Mouse (Mus musculus) heart, embryonic 15.5 days (tissue): Measurements from ENCODE around the gene Dync2li1. TPM values are rescaled to one million over a fixed set of nuclear protein-coding genes. Genes with fewer than 3 reads are reported as not detected.

ENCODE experiments used
- ATAC-seq: fragments of 200-750 bp; cut with Nextera tagmentation; replicated peaks from 2 replicates; pipeline ENCODE4 v1.8.0; 2017; ENCODE audit warnings: low read depth, moderate TSS enrichment; ENCODE audit not compliant: insufficient number of reproducible peaks, insufficient read depth, low FRiP score
- H3K27ac ChIP-seq: fragments of 300-500 bp; sonication (generic); 2 replicates; pipeline ENCODE4 v1.5.1; 2015; ENCODE audit warnings: mild to moderate bottlenecking, inconsistent platforms
- H3K27me3 ChIP-seq: fragments of 300-500 bp; sonication (generic); 2 replicates; pipeline ENCODE4 v1.6.1; 2015; ENCODE audit warnings: inconsistent platforms
- H3K36me3 ChIP-seq: fragments of 300-500 bp; sonication (generic); 2 replicates; pipeline ENCODE4 v1.6.1; 2015; ENCODE audit warnings: mild to moderate bottlenecking, inconsistent platforms
- H3K4me1 ChIP-seq: fragments of 300-500 bp; sonication (generic); replicated peaks from 2 replicates; pipeline ENCODE4 v1.6.1; 2015; ENCODE audit warnings: inconsistent platforms
- H3K4me2 ChIP-seq: fragments of 300-500 bp; sonication (generic); 2 replicates; pipeline ENCODE4 v1.6.1; 2015; ENCODE audit warnings: inconsistent platforms, mild to moderate bottlenecking, moderate library complexity
- H3K4me3 ChIP-seq: fragments of 300-500 bp; sonication (generic); 2 replicates; pipeline ENCODE4 v1.5.1; 2015; ENCODE audit warnings: mild to moderate bottlenecking, inconsistent platforms
- H3K9ac ChIP-seq: fragments of 300-500 bp; sonication (generic); 2 replicates; pipeline ENCODE4 v1.6.1; 2015; ENCODE audit warnings: mild to moderate bottlenecking, inconsistent platforms
- H3K9me3 ChIP-seq: fragments of 300-500 bp; sonication (generic); replicated peaks from 2 replicates; pipeline ENCODE4 v1.6.1; 2016; ENCODE audit warnings: inconsistent platforms
- WGBS: fragments of 180-500 bp; shearing (Covaris S2); methylation state at CpG from one replicate; pipeline ENCODE4 v1.1.7; 2015; ENCODE audit warnings: mixed read lengths; 5-methylcytosine and 5-hydroxymethylcytosine counted together
- polyA plus RNA-seq: library from polyadenylated mRNA; unstranded; fragments of >200 nt; fragmentation: Nextera tagmentation; extraction: Ambion mirVana; gene quantifications from 2 replicates; pipeline ENCODE4 v1.2.1, GENCODE M21; 2015

Dync2li1 gene
- polyA plus RNA-seq = 12.3 and 13.5 TPM in 2 replicates

- peak; percentile 96 for ATAC-seq
- Histone ChIP-seq H3K36me3 (no peaks in the 10 kb centered on the region), H3K9me3 (no peaks in the 10 kb centered on the region), H3K9ac (peak within 1 kb of the TSS; percentile 59), H3K4me1 (peaks cover 4% of the 10 kb centered on the region), H3K27ac (no peak within 1 kb of the TSS; the same call in 1 of the 2 replicates), H3K4me3 (peak within 1 kb of the TSS; percentile 79), H3K27me3 (no peaks in the 10 kb centered on the region), H3K4me2 (peak within 1 kb of the TSS; percentile 91)
- under 1% methylated on average over 25 of the region's 25 CpGs for WGBS
These were observed at the start of gene Dync2li1 for GRCm38 (mm10) chr17:84626276-84626856. Gene Dync2li1 (plus strand): TSS chr17:84626496.

GRCm38 (mm10) chr17:84576621-84577293 is 49.5 kb upstream of the Dync2li1 start:
- Histone ChIP-seq H3K4me1 (no peaks in the 10 kb centered on the region), H3K27ac (no peak overlapping the region), H3K4me3 (no peak overlapping the region), H3K36me3 (no peaks in the 10 kb centered on the region), H3K9ac (no peak overlapping the region), H3K4me2 (no peak overlapping the region), H3K27me3 (no peaks in the 10 kb centered on the region), H3K9me3 (no peaks in the 10 kb centered on the region)
- 80% methylated on average over 16 of the region's 16 CpGs for whole genome bisulfite sequencing
- no peak for ATAC-seq

GRCm38 (mm10) chr17:84579249-84579648 is 47.0 kb upstream of the Dync2li1 start:
- no peak overlapping the region for H3K27ac ChIP-seq
- no peak overlapping the region for H3K4me3 ChIP-seq

DNA sequence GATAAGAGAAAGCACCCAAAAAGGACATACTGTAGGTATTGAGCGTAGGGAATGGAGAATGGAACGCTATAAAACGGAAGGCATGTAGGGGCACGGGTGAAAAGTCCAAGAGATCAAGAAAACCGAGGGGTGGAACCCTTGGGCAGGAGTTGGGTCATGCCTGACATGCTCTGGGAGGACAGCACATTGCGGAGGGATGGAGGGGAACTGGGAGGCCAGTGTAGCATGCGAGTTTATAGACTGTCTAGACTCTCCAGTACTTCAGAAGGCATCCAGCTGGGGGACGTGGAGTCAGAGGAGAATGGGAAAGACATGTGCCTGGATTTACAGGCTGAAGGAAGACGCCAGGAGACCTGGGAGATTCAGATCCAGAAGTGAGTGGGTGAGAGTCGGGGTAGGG is 46.5 kb upstream of the Dync2li1 start:
- no peak for ATAC-seq
- no peak overlapping the region for H3K9ac ChIP-seq
- no peak overlapping the region for H3K4me3 ChIP-seq
- no peaks in the 10 kb centered on the region for H3K9me3 ChIP-seq
- H3K36me3 ChIP-seq = no peaks in the 10 kb centered on the region
- no peaks in the 10 kb centered on the region for H3K4me1 ChIP-seq
- 82% methylated on average over 10 of the region's 10 CpGs for WGBS
- no peak overlapping the region for H3K27ac ChIP-seq
- no peak overlapping the region for H3K4me2 ChIP-seq
- H3K27me3 ChIP-seq = no peaks in the 10 kb centered on the region

More at GRCm38 (mm10) chr17:84579249-84579648, 47.0 kb upstream of the Dync2li1 start:
- no peak overlapping the region for H3K9ac ChIP-seq
- no peaks in the 10 kb centered on the region for H3K4me1 ChIP-seq
- WGBS = 53% methylated on average over 8 of the region's 8 CpGs
- no peak overlapping the region for H3K4me2 ChIP-seq
- no peaks in the 10 kb centered on the region for H3K9me3 ChIP-seq
- H3K27me3 ChIP-seq = no peaks in the 10 kb centered on the region
- no peak for ATAC-seq
- H3K36me3 ChIP-seq = no peaks in the 10 kb centered on the region

DNA sequence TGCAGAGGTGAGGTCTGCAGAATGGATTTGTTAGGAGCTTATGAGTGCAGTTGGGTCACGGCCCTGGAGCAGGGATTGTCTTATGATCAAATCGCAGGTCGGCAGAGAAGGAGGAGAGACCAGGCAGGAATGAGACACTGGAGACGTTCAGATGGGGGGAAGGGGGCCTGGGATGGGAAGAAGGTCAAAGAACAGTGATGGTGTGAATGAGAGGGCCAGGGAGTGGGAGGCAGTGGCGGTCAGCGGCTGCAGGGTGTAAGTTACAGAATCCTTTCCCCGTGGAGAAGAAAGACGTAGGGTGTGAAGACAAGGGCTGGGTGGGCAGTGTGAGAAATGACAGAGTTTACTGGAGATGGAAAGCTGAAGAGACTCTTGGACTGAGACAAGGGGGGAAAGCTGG is 45.5 kb upstream of the Dync2li1 start:
- Histone ChIP-seq H3K4me1 (no peaks in the 10 kb centered on the region), H3K9me3 (no peaks in the 10 kb centered on the region), H3K4me2 (no peak overlapping the region), H3K9ac (no peak overlapping the region), H3K36me3 (no peaks in the 10 kb centered on the region), H3K4me3 (no peak overlapping the region), H3K27ac (no peak overlapping the region), H3K27me3 (no peaks in the 10 kb centered on the region)
- ATAC-seq = no peak
- WGBS = 54% methylated on average over 8 of the region's 8 CpGs

DNA sequence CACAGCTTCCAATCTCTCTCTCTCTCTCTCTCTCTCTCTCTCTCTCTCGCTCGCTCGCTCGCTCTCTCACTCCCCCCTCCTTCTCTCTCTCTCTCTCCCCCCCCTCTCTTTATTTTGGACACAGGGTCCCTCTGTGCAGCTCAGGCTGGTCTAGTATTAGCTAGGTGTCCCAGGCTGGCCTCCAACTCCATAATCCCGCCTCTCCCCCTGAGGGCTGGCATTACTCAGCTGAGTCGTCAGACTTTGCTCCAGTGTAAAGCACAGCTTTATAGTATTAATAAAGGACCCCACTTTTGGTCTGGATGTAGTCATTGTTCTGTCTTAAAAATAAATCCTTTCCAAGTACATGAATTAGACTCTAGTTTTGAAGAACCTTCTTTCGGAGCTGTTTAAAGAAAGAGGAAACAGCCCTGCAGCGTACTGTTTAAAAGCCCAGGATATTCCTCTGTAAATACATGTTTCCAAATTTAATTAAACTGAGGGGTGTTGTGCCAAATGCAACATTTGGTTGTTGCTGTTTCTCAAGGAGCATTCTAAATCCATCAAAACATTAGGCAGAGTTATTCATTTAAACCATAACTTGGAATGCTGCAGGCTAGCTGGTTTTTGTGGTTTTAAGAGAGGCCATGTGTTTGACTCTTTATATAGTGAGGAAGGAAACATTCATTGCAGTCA is 44.4 kb upstream of the Dync2li1 start:
- Histone ChIP-seq H3K9me3 (no peaks in the 10 kb centered on the region), H3K9ac (no peak overlapping the region), H3K27me3 (no peaks in the 10 kb centered on the region), H3K27ac (no peak overlapping the region), H3K4me1 (no peaks in the 10 kb centered on the region), H3K4me3 (no peak overlapping the region), H3K4me2 (no peak overlapping the region), H3K36me3 (no peaks in the 10 kb centered on the region)
- ATAC-seq = no peak
- WGBS = 76% methylated on average over 8 of the region's 8 CpGs

- H3K9me3 ChIP-seq = no peaks in the 10 kb centered on the region
- no peak overlapping the region for H3K27ac ChIP-seq
- no peak overlapping the region for H3K9ac ChIP-seq
- no peaks in the 10 kb centered on the region for H3K4me1 ChIP-seq
- no peak for ATAC-seq
- 74% methylated on average over 9 of the region's 9 CpGs for WGBS
- H3K36me3 ChIP-seq = no peaks in the 10 kb centered on the region
- H3K4me2 ChIP-seq = no peak overlapping the region
- H3K4me3 ChIP-seq = no peak overlapping the region
- no peaks in the 10 kb centered on the region for H3K27me3 ChIP-seq
These were observed 42.2 kb upstream of the Dync2li1 start for GRCm38 (mm10) chr17:84584107-84584506.

- Histone ChIP-seq H3K27me3 (no peaks in the 10 kb centered on the region), H3K9me3 (no peaks in the 10 kb centered on the region), H3K4me3 (no peak overlapping the region), H3K4me2 (no peak overlapping the region), H3K36me3 (no peaks in the 10 kb centered on the region), H3K4me1 (no peaks in the 10 kb centered on the region), H3K27ac (no peak overlapping the region), H3K9ac (no peak overlapping the region)
- no peak for ATAC-seq
- 68% methylated on average over 8 of the region's 8 CpGs for WGBS
These were observed 41.2 kb upstream of the Dync2li1 start for GRCm38 (mm10) chr17:84585104-84585503.

- no peak overlapping the region for H3K4me3 ChIP-seq
- no peak overlapping the region for H3K4me2 ChIP-seq
- H3K27me3 ChIP-seq = no peaks in the 10 kb centered on the region
- H3K27ac ChIP-seq = no peak overlapping the region
- no peaks in the 10 kb centered on the region for H3K9me3 ChIP-seq
- H3K36me3 ChIP-seq = no peaks in the 10 kb centered on the region
- no peak for ATAC-seq
- no peak overlapping the region for H3K9ac ChIP-seq
- H3K4me1 ChIP-seq = no peaks in the 10 kb centered on the region
- 93% methylated on average over 7 of the region's 7 CpGs for WGBS
These were observed 36.2 kb upstream of the Dync2li1 start for GRCm38 (mm10) chr17:84590065-84590464.

- Histone ChIP-seq H3K27ac (no peak overlapping the region), H3K4me3 (no peak overlapping the region), H3K36me3 (no peaks in the 10 kb centered on the region), H3K4me2 (no peak overlapping the region), H3K9ac (no peak overlapping the region), H3K4me1 (no peaks in the 10 kb centered on the region), H3K27me3 (no peaks in the 10 kb centered on the region), H3K9me3 (no peaks in the 10 kb centered on the region)
- 88% methylated on average over 16 of the region's 16 CpGs for WGBS
- no peak for ATAC-seq
These were observed 34.7 kb upstream of the Dync2li1 start for GRCm38 (mm10) chr17:84591431-84592150.

GRCm38 (mm10) chr17:84596015-84596441 is 30.3 kb upstream of the Dync2li1 start:
- Histone ChIP-seq H3K27me3 (no peaks in the 10 kb centered on the region), H3K9ac (no peak overlapping the region), H3K9me3 (no peaks in the 10 kb centered on the region), H3K4me2 (no peak overlapping the region), H3K4me3 (no peak overlapping the region), H3K36me3 (no peaks in the 10 kb centered on the region), H3K27ac (no peak overlapping the region), H3K4me1 (no peaks in the 10 kb centered on the region)
- ATAC-seq = no peak
- WGBS = 43% methylated on average over 10 of the region's 10 CpGs
